In the genomic region with DNA sequence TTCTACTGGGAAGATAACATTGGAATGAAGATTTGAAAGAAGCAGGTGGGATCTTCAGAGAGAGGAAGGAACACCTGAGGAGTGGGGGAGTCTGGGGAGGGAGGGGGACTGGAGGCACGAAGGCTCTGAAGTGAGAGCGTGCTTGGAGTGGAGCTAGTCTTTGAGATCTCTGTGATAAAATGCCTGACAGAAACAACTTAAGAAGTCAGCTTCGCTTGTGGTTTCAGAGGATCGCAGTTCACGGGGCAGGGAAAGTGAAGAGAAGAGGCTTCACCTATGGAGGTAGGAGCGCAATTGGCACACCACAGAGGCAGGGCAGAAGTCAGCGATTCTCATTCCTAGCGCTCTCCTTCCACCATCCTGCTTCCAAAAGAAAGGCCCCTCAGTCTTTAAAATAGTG, we compare ENCODE assay signal across 22 mouse cellular contexts.
"Had no signal": no experiment of that assay in that cellular context is flagged by ENCODE, and none has a peak within 500 bp of the region (broad histone marks: within the 10 kb centered on the region; RNA-seq: fewer than 3 reads in every experiment).

No protein-coding gene starts in this region.

- H3K27ac ChIP-seq: kidney, postnatal 0 days; limb, embryonic 12.5 days; limb, embryonic 15.5 days; liver, embryonic 14.5 days; macrophage; midbrain, embryonic 13.5 days; neural tube, embryonic 12.5 days; neural tube, embryonic 15.5 days; stomach, postnatal 0 days had no signal

- H3K4me3 ChIP-seq: limb, embryonic 12.5 days; limb, embryonic 15.5 days; midbrain, embryonic 13.5 days; myocyte; neural tube, embryonic 12.5 days; neural tube, embryonic 15.5 days had no signal

- H3K4me2 ChIP-seq: limb, embryonic 12.5 days; limb, embryonic 15.5 days; liver, embryonic 11.5 days; lung, embryonic 14.5 days; midbrain, embryonic 13.5 days; neural tube, embryonic 12.5 days; neural tube, embryonic 15.5 days had no signal

- H3K9ac ChIP-seq: limb, embryonic 12.5 days; limb, embryonic 15.5 days; liver, embryonic 14.5 days; liver, postnatal 0 days; lung, embryonic 14.5 days; midbrain, embryonic 13.5 days; neural tube, embryonic 12.5 days; neural tube, embryonic 15.5 days had no signal

- ATAC-seq: intestine, postnatal 0 days; liver, postnatal 0 days; lung, postnatal 0 days; midbrain, embryonic 13.5 days; midbrain, embryonic 16.5 days had no signal

- DNase-seq: kidney, adult 2 months; kidney, postnatal 25 days; left cerebral cortex, postnatal 4 days; liver, postnatal 0 days; lung, embryonic 14.5 days; right cerebral cortex, adult 18-20 months; right cerebral cortex, postnatal 14 days; right cerebral cortex, postnatal 4 days had no signal

- H3K9me3 ChIP-seq: limb, embryonic 12.5 days; limb, embryonic 15.5 days; midbrain, embryonic 13.5 days; neural tube, embryonic 12.5 days; neural tube, embryonic 15.5 days had no signal

- H3K36me3 ChIP-seq: limb, embryonic 12.5 days; limb, embryonic 15.5 days; midbrain, embryonic 13.5 days; neural tube, embryonic 12.5 days; neural tube, embryonic 15.5 days had no signal
